Mouse (Mus musculus) forebrain, postnatal 0 days (tissue): ENCODE data around the gene Cntnap4. TPM values are rescaled to one million over a fixed set of nuclear protein-coding genes. Genes with fewer than 3 reads are reported as not detected.

Experiments
- ATAC-seq: fragments of 200-750 bp; cut with Nextera tagmentation; 2 replicates; pipeline ENCODE4 v1.8.0; 2017; ENCODE audit warnings: mild to moderate bottlenecking, moderate library complexity
- DNase-seq: peaks from one replicate; pipeline ENCODE4 v3.0.0-alpha.2; 2015
- H3K27ac ChIP-seq: fragments of 300-500 bp; sonication (generic); 2 replicates; pipeline ENCODE4 v1.5.1; 2014; ENCODE audit warnings: low read depth, mild to moderate bottlenecking, antibody characterized with exemption, low read length, moderate library complexity, mixed read lengths
- H3K27me3 ChIP-seq: fragments of 300-500 bp; sonication (generic); 2 replicates; pipeline ENCODE4 v1.6.1; 2014; ENCODE audit warnings: mild to moderate bottlenecking, low read length, mixed read lengths; ENCODE audit not compliant: insufficient read depth
- H3K36me3 ChIP-seq: fragments of 300-500 bp; sonication (generic); 2 replicates; pipeline ENCODE4 v1.6.1; 2014; ENCODE audit warnings: mild to moderate bottlenecking, moderate library complexity; ENCODE audit not compliant: insufficient read depth
- H3K4me1 ChIP-seq: fragments of 300-500 bp; sonication (generic); 2 replicates; pipeline ENCODE4 v1.6.1; 2014; ENCODE audit warnings: antibody characterized with exemption; ENCODE audit not compliant: insufficient read depth
- H3K4me2 ChIP-seq: fragments of 300-500 bp; sonication (generic); 2 replicates; pipeline ENCODE4 v1.6.1; 2014; ENCODE audit warnings: low read depth, mild to moderate bottlenecking, moderate library complexity
- H3K4me3 ChIP-seq: fragments of 300-500 bp; sonication (generic); 2 replicates; pipeline ENCODE4 v1.5.1; 2014; ENCODE audit warnings: low read depth, low read length, mixed read lengths
- H3K9ac ChIP-seq: fragments of 300-500 bp; sonication (generic); 2 replicates; pipeline ENCODE4 v1.6.1; 2014; ENCODE audit warnings: mild to moderate bottlenecking
- H3K9me3 ChIP-seq: fragments of 300-500 bp; sonication (generic); 2 replicates; pipeline ENCODE4 v1.6.1; 2016; ENCODE audit warnings: low read length
- CTCF ChIP-seq: sonication (generic); IDR thresholded peaks from 2 replicates; pipeline ENCODE4 v1.5.1; 2016; ENCODE audit warnings: antibody characterized with exemption, control low read depth, low read depth
- WGBS: fragments of 180-500 bp; shearing (Covaris S2); extraction: QIAGEN DNeasy Blood & Tissue Kit; methylation state at CpG from one replicate; pipeline ENCODE4 v1.1.7; 2014; 5-methylcytosine and 5-hydroxymethylcytosine counted together
- polyA plus RNA-seq: library from polyadenylated mRNA; unstranded; fragments of >200 nt; fragmentation: Nextera tagmentation; extraction: Ambion mirVana; gene quantifications from 2 replicates; pipeline ENCODE4 v1.2.1, GENCODE M21; 2015
- total RNA-seq: library from RNA; depleted of rRNA; stranded (reverse); fragments of >200 nt; gene quantifications from 2 replicates; pipeline ENCODE4 v1.2.3, GENCODE M21; 2014; rRNA removed

Gene Cntnap4
- total RNA-seq, result 26.9 and 39.2 TPM in 2 replicates
- polyA plus RNA-seq, result 9.5 and 14.0 TPM in 2 replicates

- Histone ChIP-seq H3K27ac (peak within 1 kb of the TSS; percentile 91), H3K27me3 (no peaks in the 10 kb centered on the region), H3K9me3 (no peaks in the 10 kb centered on the region), H3K4me2 (peak within 1 kb of the TSS; percentile 65), H3K9ac (peak within 1 kb of the TSS; percentile 73), H3K4me1 (no peaks in the 10 kb centered on the region), H3K4me3 (peak within 1 kb of the TSS; percentile 59), H3K36me3 (no peaks in the 10 kb centered on the region)
- no peak for TF ChIP-seq CTCF
- DNase-seq (peak; percentile 82), ATAC-seq (peak; percentile 84)
- 2% methylated on average over 18 of the region's 18 CpGs for WGBS
Observed at GRCm38 (mm10) chr8:112569471-112570141, at the start of gene Cntnap4. Gene Cntnap4, plus strand, starts transcription at chr8:112570043.

- Histone ChIP-seq H3K36me3 (no peaks in the 10 kb centered on the region), H3K9me3 (no peaks in the 10 kb centered on the region), H3K4me2 (no peak overlapping the region), H3K9ac (no peak overlapping the region), H3K4me1 (no peaks in the 10 kb centered on the region), H3K27ac (no peak overlapping the region), H3K27me3 (no peaks in the 10 kb centered on the region), H3K4me3 (no peak overlapping the region)
- TF ChIP-seq CTCF, result no peak
- DNase-seq (no peak), ATAC-seq (no peak)
- 32% methylated on average over 4 of the region's 4 CpGs for WGBS
Observed at GRCm38 (mm10) chr8:112557376-112557775, 12.5 kb upstream of the Cntnap4 start.

GRCm38 (mm10) chr8:112570541-112570940 is 698 bp downstream of the Cntnap4 start:
- no peak for ATAC-seq
- Histone ChIP-seq H3K9me3 (no peaks in the 10 kb centered on the region), H3K4me3 (peak overlapping the region; percentile 59), H3K27me3 (no peaks in the 10 kb centered on the region), H3K9ac (peak overlapping the region; percentile 73; the same call in 1 of the 2 replicates), H3K27ac (peak overlapping the region; percentile 91), H3K4me1 (no peaks in the 10 kb centered on the region), H3K36me3 (no peaks in the 10 kb centered on the region), H3K4me2 (peak overlapping the region; percentile 65)
- no peak for TF ChIP-seq CTCF
- no peak for DNase-seq
- 4% methylated on average over 6 of the region's 6 CpGs for WGBS

GRCm38 (mm10) chr8:112571337-112571904 is 1.6 kb downstream of the Cntnap4 start:
- no peaks in the 10 kb centered on the region for H3K4me1 ChIP-seq
- peak; percentile 88 for DNase-seq
- no peaks in the 10 kb centered on the region for H3K9me3 ChIP-seq
- ATAC-seq, result peak; percentile 70
- H3K4me3 ChIP-seq, result peak overlapping the region; percentile 59
- peak; percentile 93 for TF ChIP-seq CTCF
- H3K27ac ChIP-seq, result peak overlapping the region; percentile 45; the same call in 1 of the 2 replicates
- H3K36me3 ChIP-seq, result no peaks in the 10 kb centered on the region
- 12% methylated on average over 9 of the region's 9 CpGs for WGBS
- H3K27me3 ChIP-seq, result no peaks in the 10 kb centered on the region
- peak overlapping the region; percentile 26 for H3K9ac ChIP-seq
- H3K4me2 ChIP-seq, result peak overlapping the region; percentile 65

- Histone ChIP-seq H3K36me3 (no peaks in the 10 kb centered on the region), H3K9me3 (no peaks in the 10 kb centered on the region), H3K27me3 (no peaks in the 10 kb centered on the region), H3K9ac (no peak overlapping the region), H3K4me2 (no peak overlapping the region), H3K27ac (no peak overlapping the region; the same call in 1 of the 2 replicates), H3K4me3 (no peak overlapping the region), H3K4me1 (no peaks in the 10 kb centered on the region)
- TF ChIP-seq CTCF, result no peak
- 47% methylated on average over 6 of the region's 6 CpGs for WGBS
- DNase-seq (no peak), ATAC-seq (no peak)
Observed at GRCm38 (mm10) chr8:112581473-112581872, 11.6 kb downstream of the Cntnap4 start.

GRCm38 (mm10) chr8:112583440-112583839 is 13.6 kb downstream of the Cntnap4 start:
- 77% methylated on average over 2 of the region's 2 CpGs for WGBS
- Histone ChIP-seq H3K9ac (no peak overlapping the region), H3K36me3 (no peaks in the 10 kb centered on the region), H3K27ac (no peak overlapping the region), H3K4me2 (no peak overlapping the region), H3K4me1 (no peaks in the 10 kb centered on the region), H3K9me3 (no peaks in the 10 kb centered on the region), H3K27me3 (no peaks in the 10 kb centered on the region), H3K4me3 (no peak overlapping the region)
- no peak for TF ChIP-seq CTCF
- DNase-seq, result no peak
- no peak for ATAC-seq
